Mouse (Mus musculus): ENCODE measurements around the gene Gm10337. TPM values are rescaled to one million over a fixed set of nuclear protein-coding genes. Genes with fewer than 3 reads are reported as not detected.

Gene Gm10337
- 6.2 and 6.4 TPM in 2 replicates for polyA plus RNA-seq (2015; fragmentation: Nextera tagmentation; extraction: Ambion mirVana)

GRCm38 (mm10) chr15:102503447-102503846 is at the start of gene Gm10337:
TSS of gene Gm10337 (plus strand) at chr15:102503722.
- no peaks in the 10 kb centered on the region for H3K9me3 ChIP-seq (replicated peaks)
- ATAC-seq (ENCODE audit: low FRiP score), result no peak
- H3K9ac ChIP-seq (replicated peaks), result no peak within 1 kb of the TSS
- no peaks in the 10 kb centered on the region for H3K27me3 ChIP-seq (replicated peaks)
- H3K36me3 ChIP-seq, result peaks cover 79% of the 10 kb centered on the region
- 93% methylated on average over 1 of the region's 1 CpGs for WGBS
- H3K4me2 ChIP-seq, result no peak within 1 kb of the TSS
- H3K27ac ChIP-seq (replicated peaks), result no peak within 1 kb of the TSS
- peaks cover 1% of the 10 kb centered on the region; the same call in 1 of the 2 replicates for H3K4me1 ChIP-seq
- H3K4me3 ChIP-seq (replicated peaks), result no peak within 1 kb of the TSS

DNA sequence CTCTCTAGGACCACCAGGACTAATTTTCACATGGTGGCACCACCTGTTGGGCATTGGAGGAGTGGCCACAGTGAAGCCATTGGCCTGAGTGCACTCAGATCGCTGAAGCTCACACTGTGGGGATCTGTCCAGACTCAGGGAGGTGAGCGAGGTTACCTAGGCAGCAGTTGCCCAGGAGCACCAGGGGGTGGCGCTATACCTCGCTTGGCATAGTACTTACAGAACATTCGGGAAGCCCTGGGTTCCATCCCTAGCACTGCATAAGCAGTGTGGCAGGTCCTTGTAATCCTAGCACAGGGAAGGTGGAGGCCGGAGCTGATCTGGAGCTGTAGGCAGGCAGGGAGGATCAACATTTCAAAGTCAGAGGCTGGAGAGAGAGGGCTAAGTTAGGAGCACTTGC is 47.5 kb upstream of the Gm10337 start:
- Histone ChIP-seq H3K9ac (replicated peaks) (no peak overlapping the region), H3K4me2 (no peak overlapping the region), H3K4me3 (replicated peaks) (no peak overlapping the region), H3K36me3 (no peaks in the 10 kb centered on the region), H3K27me3 (replicated peaks) (no peaks in the 10 kb centered on the region), H3K9me3 (replicated peaks) (no peaks in the 10 kb centered on the region), H3K4me1 (peaks cover 17% of the 10 kb centered on the region), H3K27ac (replicated peaks) (no peak overlapping the region)
- WGBS, result 36% methylated on average over 6 of the region's 6 CpGs
- no peak for ATAC-seq (ENCODE audit: low FRiP score)

DNA sequence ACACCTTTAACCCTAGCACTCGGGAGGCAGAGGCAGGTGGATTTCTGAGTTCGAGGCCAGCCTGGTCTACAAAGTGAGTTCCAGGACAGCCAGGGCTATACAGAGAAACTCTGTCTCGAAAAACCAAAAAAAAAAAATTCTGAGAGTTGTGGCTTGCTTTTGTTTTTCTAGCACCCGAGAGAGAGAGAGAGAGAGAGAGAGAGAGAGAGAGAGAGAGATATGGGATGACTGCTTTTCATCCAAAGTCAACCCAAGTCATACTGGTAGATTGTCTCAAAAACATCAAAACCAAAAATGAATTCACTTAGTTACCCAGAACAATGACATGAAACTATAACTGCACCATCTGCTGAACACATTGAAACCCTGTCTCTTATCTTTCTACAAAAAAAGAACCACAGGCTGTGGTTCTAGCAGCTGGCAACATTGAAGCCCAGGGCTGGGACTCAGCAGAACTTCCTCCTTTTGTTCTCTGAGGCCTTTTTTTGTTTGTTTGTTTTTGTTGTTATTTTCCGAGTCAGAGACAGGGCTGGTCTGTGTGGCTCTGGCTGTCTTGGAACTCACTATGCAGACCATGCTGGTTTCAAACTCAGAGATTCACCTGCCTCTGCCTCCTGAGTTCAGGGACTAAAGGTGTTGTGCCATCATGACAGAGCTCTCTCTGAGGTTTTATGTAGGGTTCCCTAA is 45.3 kb upstream of the Gm10337 start:
- 82% methylated on average over 5 of the region's 5 CpGs for WGBS
- Histone ChIP-seq H3K4me1 (peaks cover 19% of the 10 kb centered on the region), H3K27ac (replicated peaks) (0 out of 2 replicates have a peak overlapping the region, but pooled peaks have one; percentile 35), H3K9me3 (replicated peaks) (no peaks in the 10 kb centered on the region), H3K36me3 (no peaks in the 10 kb centered on the region; the same call in 1 of the 2 replicates), H3K4me2 (peak overlapping the region; percentile 58), H3K4me3 (replicated peaks) (peak overlapping the region; percentile 45), H3K27me3 (replicated peaks) (no peaks in the 10 kb centered on the region), H3K9ac (replicated peaks) (peak overlapping the region; percentile 39; the same call in 1 of the 2 replicates)
- ATAC-seq (ENCODE audit: low FRiP score), result no peak

- peak within 1 kb of the TSS; percentile 58 for H3K4me2 ChIP-seq
- H3K27ac ChIP-seq (replicated peaks), result peak within 1 kb of the TSS; percentile 35
- H3K9me3 ChIP-seq (replicated peaks), result no peaks in the 10 kb centered on the region
- H3K9ac ChIP-seq (replicated peaks), result peak within 1 kb of the TSS; percentile 39
- H3K36me3 ChIP-seq, result no peaks in the 10 kb centered on the region; the same call in 1 of the 2 replicates
- under 1% methylated on average over 19 of the region's 19 CpGs for WGBS
- ATAC-seq (ENCODE audit: low FRiP score), result peak; percentile 84
- no peaks in the 10 kb centered on the region for H3K27me3 ChIP-seq (replicated peaks)
- H3K4me1 ChIP-seq, result peaks cover 19% of the 10 kb centered on the region
- peak within 1 kb of the TSS; percentile 45 for H3K4me3 ChIP-seq (replicated peaks)
Measured at GRCm38 (mm10) chr15:102458904-102459317, 44.6 kb upstream of the Gm10337 start, which contains the start of gene Prr13. TSS of gene Prr13 (plus strand) at chr15:102459028.

DNA sequence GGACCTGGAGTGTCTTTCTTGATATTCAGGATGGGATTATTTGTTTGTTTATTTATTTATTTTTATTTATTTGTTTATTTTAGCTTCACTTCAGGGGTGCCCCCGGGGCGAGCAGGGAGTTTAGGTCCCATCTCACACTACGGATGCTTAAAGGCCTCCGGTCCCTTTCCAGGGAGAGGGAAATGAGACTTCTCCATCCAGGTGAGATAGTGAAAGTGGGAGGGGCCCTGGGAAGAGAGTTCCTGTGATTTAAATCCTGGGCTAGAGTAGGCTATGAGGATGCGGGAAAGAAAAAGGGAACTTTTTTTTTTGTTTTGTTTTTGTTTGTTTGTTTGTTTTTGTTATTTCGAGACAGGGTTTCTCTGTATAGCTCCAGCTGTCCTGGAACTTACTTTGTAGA is 44.1 kb upstream of the Gm10337 start:
- Histone ChIP-seq H3K9ac (replicated peaks) (peak overlapping the region; percentile 39), H3K36me3 (no peaks in the 10 kb centered on the region; the same call in 1 of the 2 replicates), H3K27me3 (replicated peaks) (no peaks in the 10 kb centered on the region), H3K4me1 (peaks cover 19% of the 10 kb centered on the region), H3K9me3 (replicated peaks) (no peaks in the 10 kb centered on the region), H3K27ac (replicated peaks) (peak overlapping the region; percentile 35), H3K4me2 (peak overlapping the region; percentile 58), H3K4me3 (replicated peaks) (peak overlapping the region; percentile 45)
- WGBS, result 32% methylated on average over 6 of the region's 6 CpGs
- ATAC-seq (ENCODE audit: low FRiP score), result no peak

DNA sequence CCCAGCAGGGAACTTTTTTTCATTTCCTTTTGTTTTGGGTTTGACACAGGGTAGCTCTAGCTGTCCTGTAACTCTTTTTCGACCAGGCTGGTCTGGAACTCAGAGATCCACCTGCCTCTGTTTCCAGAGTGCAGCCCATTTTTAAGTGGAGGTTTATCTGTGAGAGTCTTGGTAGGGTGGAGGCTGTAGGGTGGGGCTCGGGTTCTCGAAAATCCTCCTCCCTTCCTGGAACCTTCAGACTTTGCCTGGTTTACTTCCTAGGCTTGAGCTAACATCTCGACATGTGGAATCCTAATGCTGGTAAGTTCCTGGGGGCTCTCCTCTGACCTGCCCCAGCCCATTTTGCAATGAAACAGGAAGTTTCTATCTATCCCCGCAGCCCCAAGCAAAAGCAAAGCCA is 43.7 kb upstream of the Gm10337 start:
- no peaks in the 10 kb centered on the region for H3K9me3 ChIP-seq (replicated peaks)
- no peak overlapping the region for H3K27ac ChIP-seq (replicated peaks)
- H3K4me1 ChIP-seq, result peaks cover 19% of the 10 kb centered on the region
- no peaks in the 10 kb centered on the region; the same call in 1 of the 2 replicates for H3K36me3 ChIP-seq
- ATAC-seq (ENCODE audit: low FRiP score), result no peak
- WGBS, result 73% methylated on average over 5 of the region's 5 CpGs
- 0 out of 2 replicates have a peak overlapping the region, but pooled peaks have one; percentile 45 for H3K4me3 ChIP-seq (replicated peaks)
- H3K27me3 ChIP-seq (replicated peaks), result no peaks in the 10 kb centered on the region
- no peak overlapping the region for H3K9ac ChIP-seq (replicated peaks)
- peak overlapping the region; percentile 58 for H3K4me2 ChIP-seq

GRCm38 (mm10) chr15:102460409-102460808 is 43.1 kb upstream of the Gm10337 start:
- WGBS, result 85% methylated on average over 12 of the region's 12 CpGs
- ATAC-seq (ENCODE audit: low FRiP score), result no peak

DNA sequence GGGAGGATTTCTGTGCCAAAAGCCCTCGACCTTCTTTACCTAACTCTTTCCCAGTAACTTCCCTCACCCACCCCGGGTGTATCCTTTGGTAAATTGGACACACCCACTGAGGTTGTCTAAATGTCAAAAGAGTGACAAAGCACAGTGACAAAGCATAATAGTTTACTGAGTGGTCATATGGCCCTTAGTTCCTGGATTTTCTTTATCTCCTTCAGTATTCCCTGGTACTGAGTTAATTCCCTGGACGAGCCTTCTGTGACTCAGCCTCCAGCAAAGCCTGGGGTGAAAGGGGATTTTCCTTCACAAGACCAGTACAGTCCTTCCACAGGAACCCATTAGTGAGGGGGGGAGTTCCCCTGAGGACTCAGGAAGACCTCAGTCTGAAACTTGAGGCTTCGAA is 42.6 kb upstream of the Gm10337 start:
- Histone ChIP-seq H3K4me1 (peaks cover 19% of the 10 kb centered on the region), H3K36me3 (no peaks in the 10 kb centered on the region; the same call in 1 of the 2 replicates), H3K4me2 (no peak overlapping the region), H3K27me3 (replicated peaks) (no peaks in the 10 kb centered on the region), H3K27ac (replicated peaks) (no peak overlapping the region), H3K4me3 (replicated peaks) (no peak overlapping the region), H3K9me3 (replicated peaks) (no peaks in the 10 kb centered on the region), H3K9ac (replicated peaks) (no peak overlapping the region)
- 73% methylated on average over 4 of the region's 4 CpGs for WGBS
- no peak for ATAC-seq (ENCODE audit: low FRiP score)

More at GRCm38 (mm10) chr15:102460409-102460808, 43.1 kb upstream of the Gm10337 start:
- Histone ChIP-seq H3K4me3 (replicated peaks) (no peak overlapping the region), H3K27me3 (replicated peaks) (no peaks in the 10 kb centered on the region), H3K9ac (replicated peaks) (no peak overlapping the region), H3K36me3 (no peaks in the 10 kb centered on the region; the same call in 1 of the 2 replicates), H3K4me2 (peak overlapping the region; percentile 58; the same call in 1 of the 2 replicates), H3K4me1 (peaks cover 19% of the 10 kb centered on the region), H3K27ac (replicated peaks) (no peak overlapping the region), H3K9me3 (replicated peaks) (no peaks in the 10 kb centered on the region)

GRCm38 (mm10) chr15:102461430-102462075 is 42.0 kb upstream of the Gm10337 start:
- 86% methylated on average over 9 of the region's 9 CpGs for WGBS
- H3K9me3 ChIP-seq (replicated peaks), result no peaks in the 10 kb centered on the region
- H3K36me3 ChIP-seq, result no peaks in the 10 kb centered on the region; the same call in 1 of the 2 replicates
- no peak overlapping the region for H3K4me3 ChIP-seq (replicated peaks)
- H3K27me3 ChIP-seq (replicated peaks), result no peaks in the 10 kb centered on the region
- no peak overlapping the region for H3K27ac ChIP-seq (replicated peaks)
- ATAC-seq (ENCODE audit: low FRiP score), result no peak
- no peak overlapping the region for H3K4me2 ChIP-seq
- H3K9ac ChIP-seq (replicated peaks), result no peak overlapping the region
- peaks cover 19% of the 10 kb centered on the region for H3K4me1 ChIP-seq

GRCm38 (mm10) chr15:102463666-102464065 is 39.9 kb upstream of the Gm10337 start:
- no peaks in the 10 kb centered on the region for H3K27me3 ChIP-seq (replicated peaks)
- no peak overlapping the region for H3K4me3 ChIP-seq (replicated peaks)
- no peak overlapping the region for H3K27ac ChIP-seq (replicated peaks)
- H3K4me1 ChIP-seq, result peaks cover 19% of the 10 kb centered on the region
- ATAC-seq (ENCODE audit: low FRiP score), result no peak
- no peaks in the 10 kb centered on the region for H3K9me3 ChIP-seq (replicated peaks)
- no peaks in the 10 kb centered on the region; the same call in 1 of the 2 replicates for H3K36me3 ChIP-seq
- no peak overlapping the region for H3K9ac ChIP-seq (replicated peaks)
- H3K4me2 ChIP-seq, result no peak overlapping the region

GRCm38 (mm10) chr15:102468675-102469370 is 34.7 kb upstream of the Gm10337 start:
- no peak for ATAC-seq (ENCODE audit: low FRiP score)
- 97% methylated on average over 9 of the region's 9 CpGs for WGBS
- H3K9ac ChIP-seq (replicated peaks), result no peak overlapping the region
- no peaks in the 10 kb centered on the region for H3K9me3 ChIP-seq (replicated peaks)
- H3K27me3 ChIP-seq (replicated peaks), result no peaks in the 10 kb centered on the region
- H3K4me3 ChIP-seq (replicated peaks), result no peak overlapping the region
- 0 out of 2 replicates have a peak, but pooled peaks cover 2% of the 10 kb centered on the region for H3K36me3 ChIP-seq
- no peak overlapping the region for H3K4me2 ChIP-seq
- H3K27ac ChIP-seq (replicated peaks), result no peak overlapping the region
- H3K4me1 ChIP-seq, result peaks cover 17% of the 10 kb centered on the region
